Mouse (Mus musculus) forebrain, embryonic 16.5 days (tissue): ENCODE results near the gene Rab11fip4. TPM values are rescaled to one million over a fixed set of nuclear protein-coding genes. Genes with fewer than 3 reads are reported as not detected.

Source experiments
- ATAC-seq: fragments of 200-750 bp; cut with Nextera tagmentation; 2 replicates; pipeline ENCODE4 v1.8.0; 2017; ENCODE audit warnings: mild to moderate bottlenecking, moderate library complexity
- H3K27ac ChIP-seq: fragments of 300-500 bp; sonication (generic); 2 replicates; pipeline ENCODE4 v1.5.1; 2014; ENCODE audit warnings: low read length, control low read depth
- H3K27me3 ChIP-seq: fragments of 300-500 bp; sonication (generic); replicated peaks from 2 replicates; pipeline ENCODE4 v1.6.1; 2014; ENCODE audit warnings: low read length; ENCODE audit not compliant: control insufficient read depth, insufficient read depth
- H3K36me3 ChIP-seq: fragments of 300-500 bp; sonication (generic); 2 replicates; pipeline ENCODE4 v1.6.1; 2014; ENCODE audit not compliant: control insufficient read depth, insufficient read depth
- H3K4me1 ChIP-seq: fragments of 300-500 bp; sonication (generic); replicated peaks from 2 replicates; pipeline ENCODE4 v1.6.1; 2014; ENCODE audit warnings: low read length; ENCODE audit not compliant: control insufficient read depth, insufficient read depth
- H3K4me2 ChIP-seq: fragments of 300-500 bp; sonication (generic); 2 replicates; pipeline ENCODE4 v1.6.1; 2014; ENCODE audit warnings: mild to moderate bottlenecking, low read length, control low read depth
- H3K4me3 ChIP-seq: fragments of 300-500 bp; sonication (generic); replicated peaks from 2 replicates; pipeline ENCODE4 v1.5.1; 2014; ENCODE audit warnings: mild to moderate bottlenecking, low read length, control low read depth
- H3K9ac ChIP-seq: fragments of 300-500 bp; sonication (generic); replicated peaks from 2 replicates; pipeline ENCODE4 v1.6.1; 2014; ENCODE audit warnings: low read depth, low read length, control low read depth
- H3K9me3 ChIP-seq: fragments of 300-500 bp; sonication (generic); 2 replicates; pipeline ENCODE4 v1.6.1; 2016; ENCODE audit warnings: low read length; ENCODE audit not compliant: control insufficient read depth
- WGBS: fragments of 180-500 bp; shearing (Covaris S2); extraction: QIAGEN DNeasy Blood & Tissue Kit; methylation state at CpG from one replicate; pipeline ENCODE4 v1.1.7; 2014; 5-methylcytosine and 5-hydroxymethylcytosine counted together
- polyA plus RNA-seq: library from polyadenylated mRNA; unstranded; fragments of >200 nt; fragmentation: Nextera tagmentation; extraction: Ambion mirVana; gene quantifications from 2 replicates; pipeline ENCODE4 v1.2.1, GENCODE M21; 2015

Rab11fip4 gene
- polyA plus RNA-seq, 1 experiment from 2014 or later, result 31.6 TPM

GRCm38 (mm10) chr11:79717271-79717670 lies 126.3 kb downstream of the Rab11fip4 start:
- Histone ChIP-seq H3K36me3 (no peaks in the 10 kb centered on the region), H3K27me3 (peaks cover 14% of the 10 kb centered on the region), H3K9ac (no peak overlapping the region), H3K9me3 (no peaks in the 10 kb centered on the region), H3K4me1 (peaks cover 12% of the 10 kb centered on the region), H3K4me3 (no peak overlapping the region), H3K27ac (no peak overlapping the region), H3K4me2 (no peak overlapping the region)
- no peak for ATAC-seq
- WGBS, result 76% methylated on average over 3 of the region's 3 CpGs

- H3K9ac ChIP-seq, result no peak overlapping the region
- no peak overlapping the region for H3K4me2 ChIP-seq
- peaks cover 12% of the 10 kb centered on the region for H3K4me1 ChIP-seq
- no peak overlapping the region for H3K4me3 ChIP-seq
- no peak for ATAC-seq
- H3K9me3 ChIP-seq, result no peaks in the 10 kb centered on the region
- H3K27ac ChIP-seq, result no peak overlapping the region
- 57% methylated on average over 7 of the region's 7 CpGs for WGBS
- peaks cover 9% of the 10 kb centered on the region for H3K27me3 ChIP-seq
- no peaks in the 10 kb centered on the region for H3K36me3 ChIP-seq
These were observed 126.8 kb downstream of the Rab11fip4 start for GRCm38 (mm10) chr11:79717801-79718200.

GRCm38 (mm10) chr11:79718202-79718601 lies 127.2 kb downstream of the Rab11fip4 start:
- H3K36me3 ChIP-seq, result no peaks in the 10 kb centered on the region
- no peak overlapping the region for H3K9ac ChIP-seq
- peaks cover 5% of the 10 kb centered on the region for H3K27me3 ChIP-seq
- peaks cover 12% of the 10 kb centered on the region for H3K4me1 ChIP-seq
- 23% methylated on average over 6 of the region's 6 CpGs for WGBS
- H3K4me2 ChIP-seq, result no peak overlapping the region
- H3K27ac ChIP-seq, result no peak overlapping the region
- ATAC-seq, result no peak
- no peak overlapping the region for H3K4me3 ChIP-seq
- H3K9me3 ChIP-seq, result no peaks in the 10 kb centered on the region

GRCm38 (mm10) chr11:79718829-79719346 lies 127.9 kb downstream of the Rab11fip4 start:
- Histone ChIP-seq H3K4me3 (no peak overlapping the region), H3K27me3 (peaks cover 3% of the 10 kb centered on the region; the same call in 1 of the 2 replicates), H3K9me3 (no peaks in the 10 kb centered on the region), H3K27ac (no peak overlapping the region), H3K36me3 (no peaks in the 10 kb centered on the region), H3K4me2 (no peak overlapping the region), H3K9ac (no peak overlapping the region), H3K4me1 (peaks cover 12% of the 10 kb centered on the region)
- 73% methylated on average over 8 of the region's 8 CpGs for WGBS
- no peak for ATAC-seq

- ATAC-seq, result no peak
- no peaks in the 10 kb centered on the region for H3K27me3 ChIP-seq
- 35% methylated on average over 4 of the region's 4 CpGs for WGBS
- H3K4me3 ChIP-seq, result no peak overlapping the region
- peaks cover 12% of the 10 kb centered on the region for H3K4me1 ChIP-seq
- no peak overlapping the region for H3K27ac ChIP-seq
- H3K9me3 ChIP-seq, result no peaks in the 10 kb centered on the region
- H3K36me3 ChIP-seq, result no peaks in the 10 kb centered on the region
- no peak overlapping the region for H3K9ac ChIP-seq
- H3K4me2 ChIP-seq, result no peak overlapping the region
These were observed 129.7 kb downstream of the Rab11fip4 start for GRCm38 (mm10) chr11:79720737-79721136.

GRCm38 (mm10) chr11:79722811-79723210 lies 131.8 kb downstream of the Rab11fip4 start:
- Histone ChIP-seq H3K36me3 (no peaks in the 10 kb centered on the region), H3K9ac (no peak overlapping the region), H3K27ac (no peak overlapping the region), H3K4me2 (no peak overlapping the region), H3K27me3 (no peaks in the 10 kb centered on the region), H3K9me3 (no peaks in the 10 kb centered on the region), H3K4me1 (peaks cover 11% of the 10 kb centered on the region), H3K4me3 (no peak overlapping the region)
- WGBS, result 94% methylated on average over 5 of the region's 5 CpGs
- no peak for ATAC-seq

GRCm38 (mm10) chr11:79725005-79725404 lies 134.0 kb downstream of the Rab11fip4 start:
- Histone ChIP-seq H3K27me3 (no peaks in the 10 kb centered on the region), H3K4me3 (no peak overlapping the region), H3K36me3 (no peaks in the 10 kb centered on the region), H3K9ac (no peak overlapping the region), H3K4me2 (no peak overlapping the region), H3K9me3 (no peaks in the 10 kb centered on the region), H3K27ac (no peak overlapping the region), H3K4me1 (peaks cover 14% of the 10 kb centered on the region)
- no peak for ATAC-seq
- 95% methylated on average over 6 of the region's 6 CpGs for WGBS

GRCm38 (mm10) chr11:79729231-79730047 lies 138.4 kb downstream of the Rab11fip4 start:
- no peak overlapping the region for H3K27ac ChIP-seq
- ATAC-seq, result peak; percentile 95

GRCm38 (mm10) chr11:79730462-79730861 lies 139.4 kb downstream of the Rab11fip4 start:
- Histone ChIP-seq H3K9ac (no peak overlapping the region), H3K4me1 (peaks cover 13% of the 10 kb centered on the region), H3K27me3 (no peaks in the 10 kb centered on the region), H3K9me3 (no peaks in the 10 kb centered on the region), H3K36me3 (no peaks in the 10 kb centered on the region), H3K4me2 (no peak overlapping the region), H3K4me3 (no peak overlapping the region), H3K27ac (no peak overlapping the region)
- 67% methylated on average over 2 of the region's 2 CpGs for WGBS
- no peak for ATAC-seq

More at GRCm38 (mm10) chr11:79729231-79730047, 138.4 kb downstream of the Rab11fip4 start:
- no peak overlapping the region for H3K4me3 ChIP-seq
- H3K4me1 ChIP-seq, result peaks cover 13% of the 10 kb centered on the region
- no peaks in the 10 kb centered on the region for H3K9me3 ChIP-seq
- H3K36me3 ChIP-seq, result no peaks in the 10 kb centered on the region
- no peak overlapping the region for H3K4me2 ChIP-seq
- H3K9ac ChIP-seq, result no peak overlapping the region
- 39% methylated on average over 13 of the region's 13 CpGs for WGBS
- H3K27me3 ChIP-seq, result no peaks in the 10 kb centered on the region
